Mouse (Mus musculus): Measurements from ENCODE around the gene Card10.

Card10 gene

DNA sequence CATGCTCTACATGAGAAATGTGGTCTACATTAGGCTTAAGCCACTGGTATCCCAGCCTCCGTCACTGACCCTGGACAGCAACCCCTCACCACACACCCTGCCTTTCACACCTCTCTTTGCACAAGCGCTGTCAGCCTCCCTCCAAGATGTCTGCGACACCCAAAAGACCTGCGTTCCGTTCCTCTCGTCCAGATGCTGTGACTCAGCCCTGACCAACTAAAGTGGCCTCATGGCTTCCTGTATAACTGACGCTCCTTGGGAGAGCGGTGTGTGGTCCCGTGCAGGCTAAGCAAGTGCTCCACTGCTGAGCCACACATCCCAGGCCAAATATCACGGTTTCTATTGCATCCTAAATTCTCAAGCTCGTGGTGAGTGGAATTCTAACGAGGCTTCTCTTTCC lies 62.2 kb downstream of the Card10 start:
- no peak for DNase-seq (ENCODE audit: extremely low spot score, low read depth, low spot score)

DNA sequence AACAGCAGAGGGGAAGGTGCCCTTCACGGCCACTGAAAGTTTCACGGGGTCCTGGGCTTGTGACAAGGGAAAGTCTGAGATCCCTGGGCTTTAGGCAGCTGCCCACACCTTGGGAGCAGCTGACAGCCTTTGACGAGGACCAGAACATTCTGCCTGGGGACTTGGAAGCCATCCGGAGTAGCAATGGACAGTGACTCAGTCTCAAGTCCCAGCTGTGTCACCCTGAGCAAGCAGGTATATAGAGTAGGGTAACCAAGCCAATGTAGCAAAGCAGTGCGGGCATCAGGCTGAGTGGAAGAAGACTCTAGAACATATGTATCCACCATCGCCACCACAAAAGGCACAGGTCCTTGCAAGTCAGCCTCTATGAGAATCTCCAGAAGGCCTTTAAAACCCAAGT lies 65.7 kb downstream of the Card10 start:
- no peak for DNase-seq (ENCODE audit: extremely low spot score, low read depth, low spot score)

DNA sequence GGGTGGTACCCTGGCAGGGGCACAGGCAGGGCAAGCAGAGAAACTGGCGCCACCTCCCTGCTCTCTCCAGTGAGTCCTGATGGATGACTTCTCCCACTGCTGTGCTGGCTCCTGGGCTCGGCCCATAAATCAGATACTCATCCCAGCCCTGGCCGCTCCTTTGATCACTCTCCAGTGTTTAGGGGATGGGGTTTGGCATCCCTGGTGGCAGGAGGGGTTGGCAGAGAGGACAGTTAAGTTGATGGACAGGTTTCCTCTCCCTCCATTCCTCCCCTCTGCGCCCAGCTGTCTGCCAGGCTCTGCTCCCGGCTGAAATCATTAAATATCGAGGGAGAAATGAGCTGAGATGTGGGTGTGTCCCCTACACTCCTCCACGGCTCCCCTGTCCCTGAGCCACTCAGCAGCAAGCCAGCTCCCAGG lies 66.2 kb downstream of the Card10 start:
- no peak for DNase-seq (ENCODE audit: extremely low spot score, low read depth, low spot score)

DNA sequence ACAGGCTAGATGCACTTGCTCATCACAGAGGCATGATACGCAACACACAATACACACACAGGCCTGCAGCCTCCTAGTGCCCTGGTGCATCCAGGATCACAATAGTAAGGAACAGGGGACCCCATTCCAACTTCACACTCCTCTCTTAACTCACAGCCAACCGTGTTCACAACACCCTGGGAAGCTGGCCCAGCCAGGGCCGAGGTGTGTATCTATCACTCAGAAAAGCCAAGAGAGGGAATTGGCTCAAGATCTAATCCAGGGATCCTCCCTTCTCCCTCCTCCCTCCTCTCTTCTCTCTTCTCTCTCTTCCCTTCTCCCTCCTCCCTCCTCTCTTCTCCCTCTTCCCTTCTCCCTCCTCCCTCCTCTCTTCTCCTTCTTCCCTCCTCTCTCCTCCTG lies 66.7 kb downstream of the Card10 start:
- no peak for DNase-seq (ENCODE audit: extremely low spot score, low read depth, low spot score)

DNA sequence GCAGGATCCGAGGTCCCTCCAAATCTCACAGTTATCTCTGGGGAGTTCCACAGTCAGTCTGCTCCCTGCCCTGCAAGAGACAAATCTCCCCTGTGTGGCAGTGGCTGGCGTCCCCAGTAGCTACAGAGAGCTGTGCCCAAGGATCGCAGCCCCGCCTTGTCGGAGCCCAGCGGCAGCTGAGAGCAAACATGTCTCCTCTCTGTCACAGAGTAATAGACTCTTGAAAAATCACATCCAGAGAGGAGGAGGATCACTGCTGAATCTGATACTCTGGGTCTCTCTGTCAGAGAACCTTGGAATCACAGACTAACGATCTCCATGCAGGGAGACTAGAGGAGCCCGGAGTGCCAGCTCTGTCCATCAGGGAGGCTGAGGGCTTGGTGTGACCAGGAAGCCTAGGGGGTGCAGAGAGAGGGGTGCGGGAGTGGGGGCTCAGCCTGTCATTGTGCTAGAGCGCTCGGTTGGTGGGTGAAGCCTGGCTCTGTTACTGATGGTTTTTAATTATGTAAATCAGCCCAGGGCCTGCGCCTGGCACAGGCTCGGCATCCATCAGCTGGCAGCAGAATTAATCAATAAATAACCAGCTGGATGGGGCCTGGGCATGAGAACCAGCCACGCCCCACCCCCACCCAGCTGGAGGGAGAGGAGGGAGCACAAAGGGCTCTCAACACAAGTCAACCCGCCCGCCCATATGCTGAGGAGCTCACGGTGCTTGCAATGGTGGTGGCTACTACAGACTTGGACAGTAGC lies 67.2 kb downstream of the Card10 start:
- no peak for DNase-seq (ENCODE audit: extremely low spot score, low read depth, low spot score)

DNA sequence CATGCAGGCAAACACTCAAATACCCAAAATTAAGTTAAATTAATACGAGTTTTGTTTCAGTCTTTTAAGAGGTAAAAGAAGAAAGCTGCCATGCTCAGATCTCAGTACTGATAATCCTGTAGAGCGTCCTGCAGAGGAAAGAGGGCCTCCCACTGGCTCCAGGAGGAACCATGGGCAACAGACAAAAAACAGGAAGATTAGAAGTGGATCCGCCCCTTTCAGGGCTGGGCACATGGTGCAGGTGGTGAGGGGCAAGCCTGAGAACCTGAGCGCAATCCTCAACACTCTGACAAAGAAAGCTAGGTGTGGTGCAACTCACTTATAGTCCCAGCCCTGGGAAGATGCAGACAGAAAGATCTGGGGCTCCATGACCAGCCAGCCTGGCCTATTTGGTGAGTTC lies 71.0 kb downstream of the Card10 start:
- no peak for DNase-seq (ENCODE audit: extremely low spot score, low read depth, low spot score)

DNA sequence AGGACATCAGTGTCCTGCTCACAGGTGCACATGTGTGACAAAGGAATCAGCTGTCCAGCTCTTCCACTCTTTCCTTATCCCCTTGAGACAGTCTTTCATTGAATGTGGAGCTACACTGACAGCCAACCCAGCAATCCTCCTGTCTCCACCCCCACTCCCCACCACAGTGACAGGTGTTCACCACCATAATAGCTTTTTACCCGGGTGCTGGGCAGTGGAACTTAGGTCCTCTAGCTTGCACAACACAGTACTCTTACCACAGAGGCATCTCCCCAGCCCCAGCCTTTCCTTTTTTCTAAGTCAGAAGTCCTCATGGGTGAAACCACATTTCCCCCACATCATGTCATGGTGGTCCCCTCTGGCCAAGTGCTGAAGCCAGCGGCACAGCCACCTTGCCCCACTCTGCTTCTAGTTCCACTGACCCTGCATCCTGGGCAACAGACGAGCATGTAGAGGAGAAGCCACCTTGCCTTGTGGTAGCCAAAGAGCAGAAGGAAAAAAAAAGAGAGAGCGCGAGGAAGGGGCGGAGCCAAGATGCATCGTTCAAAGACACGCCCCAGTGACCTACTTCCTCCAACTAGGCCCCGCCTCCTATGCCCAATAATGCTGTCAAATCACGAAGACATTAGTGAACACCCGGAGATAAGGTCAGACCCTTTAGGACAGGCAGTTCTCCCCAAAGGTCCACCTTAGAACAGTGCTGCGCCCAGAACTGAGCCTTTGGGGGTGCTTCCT lies 72.4 kb downstream of the Card10 start:
- no peak for DNase-seq (ENCODE audit: extremely low spot score, low read depth, low spot score)

DNA sequence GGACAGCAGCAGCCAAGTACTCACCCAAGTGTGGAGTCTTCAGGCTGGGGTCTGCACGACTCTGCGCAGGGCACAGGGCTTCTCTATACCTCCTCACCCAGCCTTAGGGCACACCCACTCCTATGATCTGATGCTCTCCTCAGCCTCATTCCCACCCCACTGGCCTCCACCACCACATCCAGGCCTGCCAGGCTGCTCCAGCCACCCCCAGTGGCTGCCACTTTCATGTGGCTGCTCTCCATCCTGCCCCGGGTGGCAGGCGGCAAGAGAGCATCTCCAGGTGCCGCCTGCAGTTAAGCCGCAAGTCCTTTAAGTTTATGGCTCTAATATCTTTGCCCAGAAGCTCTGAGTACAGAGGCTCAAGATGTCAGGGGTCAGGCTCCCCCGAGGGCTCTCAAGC lies 76.1 kb downstream of the Card10 start:
- DNase-seq (ENCODE audit: extremely low spot score, low read depth, low spot score), result no peak
